Mouse (Mus musculus): ENCODE measurements around the gene 1700001K19Rik. TPM values are rescaled to one million over a fixed set of nuclear protein-coding genes. Genes with fewer than 3 reads are reported as not detected.

1700001K19Rik gene
- total RNA-seq, 2 experiments from 2014 or later, result not detected

- intact Hi-C loops (cut with DNase I), result no loop called here
- DNase-seq (ENCODE audit: extremely low spot score in 1 of 2, low spot score in 2 of 2), result no peak
Observed at GRCm38 (mm10) chr12:110630056-110630455, 52.4 kb downstream of the 1700001K19Rik start.

Small RNA genes within 50 kb of the gene (microRNA-seq; reads per million reads assigned to microRNA genes)
- gene Gm27299, result not detected

Other genes with a start within 250 kb of the 1700001K19Rik start
- gene Ppp2r5c, start 235.5 kb downstream of the 1700001K19Rik start, total RNA-seq (2021), result 100 to 1,000 TPM; 237 to 246 TPM
- gene Dync1h1, start 81.2 kb downstream of the 1700001K19Rik start, total RNA-seq (2021), result 100 to 1,000 TPM; 337 to 350 TPM
- 1,000 to 10,000 TPM; 1,010 to 1,036 TPM for gene Hsp90aa1, start 20.1 kb upstream of the 1700001K19Rik start, total RNA-seq (2021)
- 10 to 100 TPM; 34.6 to 35.9 TPM for gene Wdr20, start 55.3 kb upstream of the 1700001K19Rik start, total RNA-seq (2021)
- 10 to 100 TPM; 11.9 to 13.5 TPM for gene Mok, start 158.3 kb upstream of the 1700001K19Rik start, total RNA-seq (2021)
- 1 to 10 TPM; 8.6 to 8.9 TPM for gene Zfp839, start 167.6 kb upstream of the 1700001K19Rik start, total RNA-seq (2021)
- gene Cinp, start 206.5 kb upstream of the 1700001K19Rik start, total RNA-seq (2021), result 100 to 1,000 TPM in 1 of 2 experiments, 10 to 100 TPM in 1; 89.1 to 106 TPM
- gene Tecpr2, start 206.6 kb upstream of the 1700001K19Rik start, total RNA-seq (2021), result 10 to 100 TPM; 35.1 to 36.2 TPM